Mouse (Mus musculus): ENCODE measurements around the gene Serpinb1c.
A peak's percentile ranks its signal among the peaks of the same experiment; 100 is the strongest.
"Not testable (repeated sequence)": the region's sequence is repeated elsewhere in the genome, so short reads cannot be mapped to it uniquely, and the experiment has no call there.

Serpinb1c gene

DNA sequence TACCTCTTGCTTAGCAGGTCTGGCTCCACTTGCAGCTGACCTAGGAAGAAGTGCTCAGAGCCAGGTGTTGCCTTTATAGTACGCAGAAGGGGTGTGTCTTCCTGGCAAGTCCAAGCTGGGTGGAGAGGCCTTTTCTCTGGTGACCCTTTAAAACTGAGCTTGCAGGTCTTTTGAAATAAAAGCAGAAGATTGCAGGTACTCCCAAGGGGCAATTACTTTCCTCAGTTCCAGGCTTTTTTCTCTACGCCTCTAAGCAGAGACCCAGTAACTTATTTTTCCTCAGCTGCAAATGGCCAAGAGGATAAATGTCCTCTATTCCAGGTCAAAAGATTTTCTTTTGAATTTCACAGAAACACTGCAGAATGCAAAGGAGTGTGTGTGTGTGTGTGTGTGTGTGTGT lies at the start of gene Serpinb1c:
Serpinb1c (minus strand) TSS at position 101 of the 400 bp plus-strand sequence.
- no peak for DNase-seq

GRCm38 (mm10) chr13:32939191-32939590 lies 41.2 kb upstream of the Serpinb1c start:
- not testable (repeated sequence) for DNase-seq

DNA sequence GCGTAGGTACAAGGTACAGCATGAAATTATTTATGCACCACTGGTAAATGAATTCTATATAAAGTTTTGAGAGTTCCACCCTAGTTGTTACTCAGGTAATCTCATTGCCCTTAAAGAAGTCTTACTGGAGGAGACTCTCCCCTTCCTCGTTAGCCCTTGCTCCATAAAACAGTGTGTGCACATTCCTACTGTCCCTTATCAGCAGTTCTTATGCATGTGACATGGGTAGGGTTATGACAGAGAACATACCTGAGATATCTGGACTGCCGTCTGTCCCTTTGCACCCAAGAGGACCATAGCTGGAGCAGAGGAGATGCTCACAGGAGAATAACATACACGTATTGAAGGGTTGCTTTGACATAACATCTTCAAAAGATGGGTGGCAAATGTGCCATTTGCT lies 40.3 kb upstream of the Serpinb1c start:
- not testable (repeated sequence) for DNase-seq

- DNase-seq = no peak
These were observed 36.8 kb upstream of the Serpinb1c start for GRCm38 (mm10) chr13:32934706-32935381.

- no peak for DNase-seq
These were observed 31.2 kb upstream of the Serpinb1c start for GRCm38 (mm10) chr13:32929107-32929750.

- no peak for DNase-seq
These were observed 29.2 kb upstream of the Serpinb1c start for GRCm38 (mm10) chr13:32927241-32927640.

DNA sequence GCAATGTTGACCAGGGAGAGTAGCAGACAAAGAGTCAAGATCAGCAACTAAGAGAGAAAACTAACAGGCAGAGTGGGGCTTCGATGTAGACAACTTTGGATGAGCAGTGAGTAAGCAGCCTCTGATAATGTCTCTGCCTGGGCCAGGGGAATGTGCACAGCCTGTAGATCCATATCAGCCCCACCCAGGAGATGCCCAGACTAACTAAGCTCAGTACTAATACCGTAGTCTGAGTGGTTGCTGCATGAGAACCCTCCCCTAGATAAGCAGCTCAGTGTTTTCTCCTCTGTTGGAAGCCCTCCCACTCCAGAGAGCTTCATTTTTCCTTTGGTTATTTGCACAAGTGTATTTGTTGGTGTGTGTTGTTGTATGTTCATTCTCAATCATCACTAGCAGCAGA lies 28.6 kb upstream of the Serpinb1c start:
- no peak for DNase-seq

DNA sequence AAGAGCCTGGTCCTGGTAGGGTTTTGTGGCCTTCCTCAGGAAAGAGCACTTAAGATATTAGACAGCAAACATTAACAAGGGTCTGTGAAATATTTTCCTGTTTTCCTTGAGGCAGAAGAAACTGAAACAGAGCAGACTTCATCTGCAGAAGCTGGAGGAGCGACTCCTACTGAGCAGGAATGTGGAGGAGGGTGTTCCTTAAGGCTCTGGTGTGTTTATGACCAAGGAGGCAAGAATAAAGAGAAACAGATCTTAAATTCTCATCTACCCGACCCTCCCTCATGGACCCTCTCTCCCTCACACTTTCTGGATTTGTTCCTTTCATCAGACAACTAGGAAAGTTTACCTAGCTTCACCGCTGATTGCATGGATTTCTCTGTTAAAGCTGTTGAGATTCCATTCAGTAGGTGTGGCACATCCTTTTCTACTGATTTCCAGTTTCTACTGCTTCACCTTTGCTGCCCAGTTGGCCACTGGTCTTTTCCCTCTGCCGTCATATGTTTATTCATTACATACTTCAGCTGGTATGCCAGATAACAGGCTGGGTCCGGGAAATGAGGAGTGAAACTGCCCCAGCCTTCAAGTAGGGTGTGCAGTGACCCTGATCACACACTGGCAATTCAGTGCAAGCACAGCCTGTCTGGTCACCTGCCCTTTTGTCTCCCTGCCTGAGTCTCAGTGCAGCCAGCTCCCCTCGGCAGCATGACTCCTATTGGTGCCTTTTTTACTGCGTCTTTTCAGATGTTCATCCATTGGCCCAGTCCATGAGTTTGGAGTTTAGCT lies 26.8 kb upstream of the Serpinb1c start:
- DNase-seq = no peak

DNA sequence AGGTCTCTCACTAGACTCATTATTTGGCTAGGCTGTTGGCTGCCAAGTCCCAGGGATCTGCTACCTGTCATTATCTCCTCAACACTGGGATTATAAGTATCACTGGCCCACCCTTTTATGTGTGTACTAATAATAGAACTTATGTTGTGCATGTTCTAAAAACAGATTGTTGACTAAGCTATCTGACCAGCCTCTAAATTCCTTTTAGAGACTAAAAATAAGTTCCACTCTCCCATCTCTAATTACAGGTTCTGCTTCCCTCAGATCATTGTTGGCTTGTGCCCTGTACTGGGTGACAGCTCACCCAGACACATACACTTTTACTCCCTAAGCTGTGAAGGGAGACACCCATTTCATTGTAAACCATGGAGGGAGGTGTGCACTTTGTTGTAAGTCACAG lies 24.6 kb upstream of the Serpinb1c start:
- no peak for DNase-seq

DNA sequence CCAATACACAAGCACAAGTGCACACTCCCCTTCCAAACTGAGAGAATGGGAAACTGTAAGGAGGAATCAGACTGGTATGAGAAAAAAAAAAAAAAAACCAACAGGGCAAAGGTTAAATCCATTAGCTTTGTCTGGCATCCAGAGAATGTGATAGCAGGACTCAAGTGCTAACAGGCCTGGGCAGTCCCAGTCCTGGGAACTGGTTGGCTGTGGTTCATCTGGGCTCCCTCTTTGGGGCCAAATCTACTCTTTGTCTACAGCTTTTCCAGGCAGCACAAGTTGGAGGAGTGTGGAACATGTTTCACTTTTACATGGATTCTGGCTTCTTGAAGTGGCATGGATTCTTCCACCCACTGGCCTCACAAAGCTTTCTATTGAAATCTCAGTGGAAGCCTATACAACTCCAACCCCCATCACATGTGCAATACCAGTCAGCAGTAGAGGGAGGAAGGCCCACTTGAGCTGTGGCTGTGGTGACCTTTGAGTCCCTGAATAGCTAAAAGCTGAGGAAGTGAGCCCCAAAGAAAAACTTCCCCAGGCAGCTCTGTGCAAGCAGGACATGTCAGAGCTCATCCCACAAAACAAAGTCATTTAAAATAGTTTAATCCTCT lies 14.9 kb upstream of the Serpinb1c start:
- no peak for DNase-seq

DNA sequence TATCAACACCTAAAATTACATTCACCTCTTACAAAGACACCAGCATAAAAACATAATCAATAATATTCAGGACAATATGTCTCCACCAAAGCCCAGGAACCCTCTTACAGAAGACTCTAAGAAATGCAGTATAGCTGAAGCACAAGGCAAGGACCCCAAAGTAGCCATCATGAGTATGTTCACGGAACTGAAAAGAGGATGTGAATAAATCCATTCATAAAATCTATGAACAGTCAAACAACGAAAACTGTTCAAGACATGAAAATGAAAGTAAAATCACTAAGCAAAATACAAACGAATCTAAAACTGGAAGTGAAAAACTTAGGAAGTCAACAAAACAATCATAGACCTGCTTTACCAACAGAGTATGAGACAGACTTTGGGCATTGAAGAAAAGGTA lies 10.2 kb upstream of the Serpinb1c start:
- DNase-seq = no peak

GRCm38 (mm10) chr13:32903211-32903873 lies 5.3 kb upstream of the Serpinb1c start:
- DNase-seq = peak; percentile 98

GRCm38 (mm10) chr13:32902481-32903015 lies 4.5 kb upstream of the Serpinb1c start:
- peak; percentile 81 for DNase-seq

DNA sequence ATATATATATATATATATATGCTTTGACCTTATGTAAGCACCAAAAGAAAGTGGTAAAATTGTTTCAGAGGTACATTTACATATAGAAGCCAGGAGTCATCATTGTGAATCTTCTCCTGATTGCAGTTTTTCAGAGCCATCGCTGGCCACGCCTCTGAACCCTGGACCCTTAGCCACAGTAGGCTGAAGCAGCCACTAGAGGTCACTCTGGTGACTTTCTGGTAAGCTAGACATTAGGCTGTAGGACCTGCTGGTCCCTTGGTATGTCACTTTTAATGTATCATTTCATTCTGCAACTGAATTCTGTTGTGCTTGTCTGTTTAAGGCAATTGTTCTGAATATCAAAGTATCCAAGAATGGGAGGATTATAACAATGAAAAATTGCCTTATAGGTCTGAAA lies 2.6 kb upstream of the Serpinb1c start:
- no peak for DNase-seq

GRCm38 (mm10) chr13:32899114-32899513 lies 1.1 kb upstream of the Serpinb1c start:
- DNase-seq = not testable (repeated sequence)

- DNase-seq = no peak
These were observed 1.1 kb downstream of the Serpinb1c start for GRCm38 (mm10) chr13:32896931-32897330.

DNA sequence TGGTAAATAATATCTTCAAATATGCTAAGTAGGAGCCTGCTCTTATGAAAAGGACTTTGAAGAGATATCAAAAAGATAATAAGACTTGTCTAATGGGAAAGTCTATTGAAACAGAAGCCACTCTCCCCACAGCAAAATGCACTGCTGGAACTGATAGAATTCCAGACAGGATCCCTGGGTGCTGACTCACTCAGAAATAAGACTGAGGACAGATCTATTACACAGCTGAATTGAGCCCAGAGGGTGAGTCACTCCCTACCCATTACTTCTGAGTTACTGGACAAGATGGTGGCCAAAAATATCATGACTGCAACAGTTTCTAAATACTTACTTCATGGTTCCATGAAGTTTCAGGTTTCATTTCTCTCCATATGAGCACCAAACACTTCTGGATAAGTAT lies 13.3 kb downstream of the Serpinb1c start:
- no peak for DNase-seq

- DNase-seq = no peak
These were observed 24.1 kb downstream of the Serpinb1c start for GRCm38 (mm10) chr13:32873862-32874261.

- no peak for DNase-seq
These were observed 29.2 kb downstream of the Serpinb1c start for GRCm38 (mm10) chr13:32868843-32869242.

DNA sequence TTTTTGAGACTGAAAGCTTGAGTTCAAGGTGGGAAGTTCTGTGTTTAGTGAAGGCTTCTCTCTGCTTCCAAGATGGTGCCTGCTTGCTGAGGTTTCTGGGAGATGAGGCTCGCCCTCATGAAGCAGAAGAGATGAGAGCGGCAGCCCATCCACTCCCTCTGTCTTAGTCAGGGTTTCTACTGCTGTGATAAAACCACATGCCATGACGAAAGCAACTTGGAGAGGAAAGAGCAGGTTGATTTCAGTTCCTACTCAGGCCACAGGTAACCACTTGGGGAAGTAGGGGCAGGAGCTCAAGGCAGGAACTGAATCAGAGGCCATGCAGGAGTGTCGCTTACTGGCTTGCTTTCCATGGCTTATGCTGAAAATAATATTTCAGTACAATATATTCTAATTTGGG lies 29.8 kb downstream of the Serpinb1c start:
- DNase-seq = not testable (repeated sequence)

DNA sequence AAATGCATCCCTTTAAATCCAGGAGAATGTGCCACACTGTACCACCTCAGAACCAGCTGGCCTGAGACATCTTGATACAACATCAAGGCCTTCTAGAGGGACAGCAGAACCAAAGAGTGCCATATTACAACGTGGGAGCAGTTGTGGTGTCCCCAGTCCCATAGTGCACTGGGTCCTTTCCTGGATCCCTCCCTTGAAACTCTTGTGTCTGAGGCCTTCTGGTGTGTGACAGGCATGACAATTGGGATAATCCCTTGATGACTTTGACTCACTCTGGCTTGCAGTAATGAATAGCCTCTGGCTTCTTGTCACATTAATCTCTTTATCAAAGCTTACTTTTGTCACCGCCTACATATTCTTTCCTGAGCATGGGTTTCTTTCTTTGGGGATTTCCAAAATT lies 31.0 kb downstream of the Serpinb1c start:
- no peak for DNase-seq

DNA sequence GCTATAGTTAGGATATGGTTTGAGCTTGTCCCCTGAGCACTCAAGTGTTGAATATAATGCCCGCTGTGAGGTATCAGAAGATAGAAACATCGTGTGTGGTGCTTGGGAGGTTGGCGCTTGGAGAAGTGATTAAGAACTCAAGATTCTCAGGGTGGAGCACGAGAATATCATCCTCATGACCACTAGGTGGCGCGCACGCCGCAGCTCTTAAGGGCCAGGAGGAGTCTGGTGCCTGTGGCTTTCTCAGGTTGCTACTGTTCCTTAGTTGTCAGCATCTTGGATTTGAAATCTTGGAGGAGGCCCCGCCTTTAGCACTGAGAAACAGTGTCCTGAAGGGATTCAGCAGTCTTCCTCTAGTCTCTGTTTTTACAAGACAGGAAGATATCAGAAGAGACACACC lies 31.5 kb downstream of the Serpinb1c start:
- DNase-seq = peak; percentile 82

GRCm38 (mm10) chr13:32865591-32865990 lies 32.4 kb downstream of the Serpinb1c start:
- no peak for DNase-seq
